Mouse (Mus musculus): ENCODE measurements around the gene Krtap9-5. TPM values are rescaled to one million over a fixed set of nuclear protein-coding genes. Genes with fewer than 3 reads are reported as not detected.

The Krtap9-5 gene
- polyA plus RNA-seq, 1 experiment from 2014 or later, result not detected

GRCm38 (mm10) chr11:99988530-99988929, 40.3 kb downstream of the Krtap9-5 start:
- ATAC-seq (ENCODE audit: low FRiP score, low read depth), result no peak

GRCm38 (mm10) chr11:99989881-99990405, 41.7 kb downstream of the Krtap9-5 start:
- peaks cover 9% of the 10 kb centered on the region; the same call in 1 of the 2 replicates for H3K27me3 ChIP-seq (replicated peaks)
- H3K36me3 ChIP-seq, result no peaks in the 10 kb centered on the region
- WGBS, result 86% methylated on average over 6 of the region's 6 CpGs
- H3K4me2 ChIP-seq (replicated peaks), result no peak overlapping the region
- no peak overlapping the region for H3K9ac ChIP-seq
- H3K4me1 ChIP-seq, result 0 out of 2 replicates have a peak, but pooled peaks cover 4% of the 10 kb centered on the region
- H3K9me3 ChIP-seq, result no peaks in the 10 kb centered on the region
- no peak overlapping the region for H3K4me3 ChIP-seq
- no peak overlapping the region for H3K27ac ChIP-seq
- no peak for ATAC-seq (ENCODE audit: low FRiP score, low read depth)

More at GRCm38 (mm10) chr11:99988530-99988929, 40.3 kb downstream of the Krtap9-5 start:
- Histone ChIP-seq H3K36me3 (no peaks in the 10 kb centered on the region), H3K9me3 (no peaks in the 10 kb centered on the region), H3K4me2 (replicated peaks) (no peak overlapping the region), H3K4me3 (no peak overlapping the region), H3K4me1 (0 out of 2 replicates have a peak, but pooled peaks cover under 1% of the 10 kb centered on the region), H3K27me3 (replicated peaks) (peaks cover 6% of the 10 kb centered on the region; the same call in 1 of the 2 replicates), H3K27ac (no peak overlapping the region), H3K9ac (no peak overlapping the region)
- 97% methylated on average over 3 of the region's 3 CpGs for WGBS

GRCm38 (mm10) chr11:99990571-99990970, 42.3 kb downstream of the Krtap9-5 start:
- WGBS, result 69% methylated on average over 3 of the region's 3 CpGs
- H3K27ac ChIP-seq, result no peak overlapping the region
- no peaks in the 10 kb centered on the region for H3K9me3 ChIP-seq
- 0 out of 2 replicates have a peak, but pooled peaks cover 4% of the 10 kb centered on the region for H3K4me1 ChIP-seq
- no peak overlapping the region for H3K4me3 ChIP-seq
- H3K4me2 ChIP-seq (replicated peaks), result no peak overlapping the region
- ATAC-seq (ENCODE audit: low FRiP score, low read depth), result no peak
- no peaks in the 10 kb centered on the region for H3K36me3 ChIP-seq
- peaks cover 9% of the 10 kb centered on the region; the same call in 1 of the 2 replicates for H3K27me3 ChIP-seq (replicated peaks)
- no peak overlapping the region for H3K9ac ChIP-seq

- Histone ChIP-seq H3K4me3 (no peak within 1 kb of the TSS), H3K27ac (no peak within 1 kb of the TSS), H3K4me2 (replicated peaks) (peak within 1 kb of the TSS; percentile 49), H3K27me3 (replicated peaks) (peaks cover 9% of the 10 kb centered on the region; the same call in 1 of the 2 replicates), H3K4me1 (0 out of 2 replicates have a peak, but pooled peaks cover 4% of the 10 kb centered on the region), H3K9me3 (no peaks in the 10 kb centered on the region), H3K36me3 (no peaks in the 10 kb centered on the region), H3K9ac (peak within 1 kb of the TSS; percentile 40; the same call in 1 of the 2 replicates)
- 24% methylated on average over 26 of the region's 26 CpGs for WGBS
- ATAC-seq (ENCODE audit: low FRiP score, low read depth), result no peak
Measured at GRCm38 (mm10) chr11:99993620-99994383, 45.5 kb downstream of the Krtap9-5 start, which contains the start of gene Krtap17-1. Krtap17-1 (minus strand) TSS chr11:99993994.

GRCm38 (mm10) chr11:99994384-99994661, 46.0 kb downstream of the Krtap9-5 start:
- no peak overlapping the region for H3K9ac ChIP-seq

GRCm38 (mm10) chr11:99999091-99999490, 50.8 kb downstream of the Krtap9-5 start:
- no peak overlapping the region for H3K27ac ChIP-seq
- H3K9ac ChIP-seq, result no peak overlapping the region
- H3K4me3 ChIP-seq, result no peak overlapping the region
- 92% methylated on average over 7 of the region's 7 CpGs for WGBS
- H3K4me2 ChIP-seq (replicated peaks), result no peak overlapping the region
- no peak for ATAC-seq (ENCODE audit: low FRiP score, low read depth)
- H3K4me1 ChIP-seq, result no peaks in the 10 kb centered on the region
- no peaks in the 10 kb centered on the region for H3K9me3 ChIP-seq
- no peaks in the 10 kb centered on the region for H3K36me3 ChIP-seq
- H3K27me3 ChIP-seq (replicated peaks), result 0 out of 2 replicates have a peak, but pooled peaks cover 2% of the 10 kb centered on the region

More at GRCm38 (mm10) chr11:99994384-99994661, 46.0 kb downstream of the Krtap9-5 start:
- ATAC-seq (ENCODE audit: low FRiP score, low read depth), result no peak
- no peak overlapping the region for H3K27ac ChIP-seq
- H3K4me3 ChIP-seq, result no peak overlapping the region
- no peak overlapping the region for H3K4me2 ChIP-seq (replicated peaks)
- WGBS, result 54% methylated on average over 4 of the region's 4 CpGs
- 0 out of 2 replicates have a peak, but pooled peaks cover 4% of the 10 kb centered on the region for H3K4me1 ChIP-seq
- H3K27me3 ChIP-seq (replicated peaks), result peaks cover 9% of the 10 kb centered on the region; the same call in 1 of the 2 replicates
- no peaks in the 10 kb centered on the region for H3K9me3 ChIP-seq
- no peaks in the 10 kb centered on the region for H3K36me3 ChIP-seq

Other genes starting within 250 kb of the Krtap9-5 start
- gene Gm14180, start 214.2 kb upstream of the Krtap9-5 start, polyA plus RNA-seq (2016; fragmentation: Nextera tagmentation; extraction: Ambion mirVana), result not detected in 2 replicates
- gene Gm11595, start 175.6 kb upstream of the Krtap9-5 start, polyA plus RNA-seq (2016; fragmentation: Nextera tagmentation; extraction: Ambion mirVana), result not detected in 2 replicates
- gene Krtap4-8, start 167.8 kb upstream of the Krtap9-5 start, polyA plus RNA-seq (2016; fragmentation: Nextera tagmentation; extraction: Ambion mirVana), result not detected in 2 replicates
- gene Krtap4-9, start 163.3 kb upstream of the Krtap9-5 start, polyA plus RNA-seq (2016; fragmentation: Nextera tagmentation; extraction: Ambion mirVana), result not detected in 2 replicates
- not detected in 2 replicates for gene Gm11596, start 155.0 kb upstream of the Krtap9-5 start, polyA plus RNA-seq (2016; fragmentation: Nextera tagmentation; extraction: Ambion mirVana)
- not detected in 2 replicates for gene Gm11569, start 149.5 kb upstream of the Krtap9-5 start, polyA plus RNA-seq (2016; fragmentation: Nextera tagmentation; extraction: Ambion mirVana)
- gene Gm11554, start 144.0 kb upstream of the Krtap9-5 start, polyA plus RNA-seq (2016; fragmentation: Nextera tagmentation; extraction: Ambion mirVana), result not detected in 2 replicates
- gene Krtap4-13, start 138.6 kb upstream of the Krtap9-5 start, polyA plus RNA-seq (2016; fragmentation: Nextera tagmentation; extraction: Ambion mirVana), result not detected in 2 replicates
- not detected in 2 replicates for gene Gm11564, start 132.8 kb upstream of the Krtap9-5 start, polyA plus RNA-seq (2016; fragmentation: Nextera tagmentation; extraction: Ambion mirVana)
- not detected in 2 replicates for gene 2300003K06Rik, start 110.4 kb upstream of the Krtap9-5 start, polyA plus RNA-seq (2016; fragmentation: Nextera tagmentation; extraction: Ambion mirVana)
- not detected in 2 replicates for gene Krtap4-16, start 96.9 kb upstream of the Krtap9-5 start, polyA plus RNA-seq (2016; fragmentation: Nextera tagmentation; extraction: Ambion mirVana)
- not detected in 2 replicates for gene Gm11568, start 90.6 kb upstream of the Krtap9-5 start, polyA plus RNA-seq (2016; fragmentation: Nextera tagmentation; extraction: Ambion mirVana)
- not detected in 2 replicates for gene Gm11559, start 84.0 kb upstream of the Krtap9-5 start, polyA plus RNA-seq (2016; fragmentation: Nextera tagmentation; extraction: Ambion mirVana)
- gene Krtap9-1, start 75.1 kb upstream of the Krtap9-5 start, polyA plus RNA-seq (2016; fragmentation: Nextera tagmentation; extraction: Ambion mirVana), result not detected in 2 replicates
- gene Gm11567, start 69.3 kb upstream of the Krtap9-5 start, polyA plus RNA-seq (2016; fragmentation: Nextera tagmentation; extraction: Ambion mirVana), result not detected in 2 replicates
- not detected in 2 replicates for gene Krtap31-1, start 40.6 kb upstream of the Krtap9-5 start, polyA plus RNA-seq (2016; fragmentation: Nextera tagmentation; extraction: Ambion mirVana)
- not detected in 2 replicates for gene Gm11565, start 33.7 kb upstream of the Krtap9-5 start, polyA plus RNA-seq (2016; fragmentation: Nextera tagmentation; extraction: Ambion mirVana)
- gene Krtap31-2, start 12.2 kb upstream of the Krtap9-5 start, polyA plus RNA-seq (2016; fragmentation: Nextera tagmentation; extraction: Ambion mirVana), result not detected in 2 replicates
- gene Krtap29-1, start 30.6 kb downstream of the Krtap9-5 start, polyA plus RNA-seq (2016; fragmentation: Nextera tagmentation; extraction: Ambion mirVana), result not detected in 2 replicates
- 0.14 TPM in 1 of 2 replicates, not detected in the other for gene Krtap16-1, start 38.1 kb downstream of the Krtap9-5 start, polyA plus RNA-seq (2016; fragmentation: Nextera tagmentation; extraction: Ambion mirVana)
- 0.37 TPM in 1 of 2 replicates, not detected in the other for gene Krtap17-1, start 45.5 kb downstream of the Krtap9-5 start, polyA plus RNA-seq (2016; fragmentation: Nextera tagmentation; extraction: Ambion mirVana)
- not detected in 2 replicates for gene Krt33a, start 67.7 kb downstream of the Krtap9-5 start, polyA plus RNA-seq (2016; fragmentation: Nextera tagmentation; extraction: Ambion mirVana)
- gene Krt33b, start 81.4 kb downstream of the Krtap9-5 start, polyA plus RNA-seq (2016; fragmentation: Nextera tagmentation; extraction: Ambion mirVana), result not detected in 2 replicates
- gene Krt34, start 93.1 kb downstream of the Krtap9-5 start, polyA plus RNA-seq (2016; fragmentation: Nextera tagmentation; extraction: Ambion mirVana), result not detected in 2 replicates
- gene Krt31, start 102.1 kb downstream of the Krtap9-5 start, polyA plus RNA-seq (2016; fragmentation: Nextera tagmentation; extraction: Ambion mirVana), result not detected in 2 replicates
- not detected in 2 replicates for gene Krt32, start 139.8 kb downstream of the Krtap9-5 start, polyA plus RNA-seq (2016; fragmentation: Nextera tagmentation; extraction: Ambion mirVana)
- gene Krt35, start 147.8 kb downstream of the Krtap9-5 start, polyA plus RNA-seq (2016; fragmentation: Nextera tagmentation; extraction: Ambion mirVana), result not detected in 2 replicates
- gene Krt36, start 157.2 kb downstream of the Krtap9-5 start, polyA plus RNA-seq (2016; fragmentation: Nextera tagmentation; extraction: Ambion mirVana), result not detected in 2 replicates
- 0.23 and 0.52 TPM in 2 replicates for gene Krt13, start 173.1 kb downstream of the Krtap9-5 start, polyA plus RNA-seq (2016; fragmentation: Nextera tagmentation; extraction: Ambion mirVana)
- 8.0 and 8.5 TPM in 2 replicates for gene Krt15, start 187.5 kb downstream of the Krtap9-5 start, polyA plus RNA-seq (2016; fragmentation: Nextera tagmentation; extraction: Ambion mirVana)
- 3.4 and 3.7 TPM in 2 replicates for gene Krt19, start 200.2 kb downstream of the Krtap9-5 start, polyA plus RNA-seq (2016; fragmentation: Nextera tagmentation; extraction: Ambion mirVana)
- 0.11 TPM in 1 of 2 replicates, not detected in the other for gene Krt9, start 244.8 kb downstream of the Krtap9-5 start, polyA plus RNA-seq (2016; fragmentation: Nextera tagmentation; extraction: Ambion mirVana)